Mouse (Mus musculus): ENCODE data around the gene Kirrel.

Kirrel gene

DNA sequence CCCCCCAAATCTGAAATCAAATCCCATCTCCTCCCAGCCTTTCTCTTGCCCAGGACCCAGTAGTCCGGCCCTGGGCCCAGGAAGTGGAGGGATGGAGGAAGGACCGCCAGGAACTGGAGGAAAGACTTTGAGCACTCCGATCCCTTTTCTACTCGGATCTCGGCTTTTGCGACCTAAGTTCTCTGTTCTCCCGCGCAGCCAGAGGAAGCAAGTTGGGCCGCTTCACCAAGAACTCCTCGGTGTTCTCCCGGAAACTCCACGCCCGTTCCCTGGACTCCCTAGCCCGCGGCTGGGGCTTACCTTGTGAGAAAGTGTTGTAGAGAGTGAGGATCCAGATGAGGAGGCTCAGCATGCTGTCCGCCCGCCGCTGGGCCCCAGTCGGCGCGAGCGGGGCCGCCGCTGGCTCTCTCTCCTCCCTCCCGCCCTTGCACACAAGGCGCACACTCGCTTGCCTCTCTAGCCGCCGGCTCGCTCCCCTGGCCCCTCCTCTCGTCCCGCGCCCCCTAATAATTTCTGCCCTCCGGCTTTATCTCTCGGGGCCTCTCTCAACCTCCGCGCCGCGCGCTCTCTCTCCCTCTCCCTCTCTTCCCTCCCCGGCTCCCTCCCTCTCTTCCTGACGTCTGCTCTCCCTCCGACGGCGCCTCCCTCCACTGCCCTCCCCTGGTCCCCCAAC, at the start of gene Kirrel:
Gene Kirrel, minus strand, starts transcription at position 652 of the 673 bp plus-strand sequence.
- DNase-seq (ENCODE audit: low read depth, low spot score) = no peak

DNA sequence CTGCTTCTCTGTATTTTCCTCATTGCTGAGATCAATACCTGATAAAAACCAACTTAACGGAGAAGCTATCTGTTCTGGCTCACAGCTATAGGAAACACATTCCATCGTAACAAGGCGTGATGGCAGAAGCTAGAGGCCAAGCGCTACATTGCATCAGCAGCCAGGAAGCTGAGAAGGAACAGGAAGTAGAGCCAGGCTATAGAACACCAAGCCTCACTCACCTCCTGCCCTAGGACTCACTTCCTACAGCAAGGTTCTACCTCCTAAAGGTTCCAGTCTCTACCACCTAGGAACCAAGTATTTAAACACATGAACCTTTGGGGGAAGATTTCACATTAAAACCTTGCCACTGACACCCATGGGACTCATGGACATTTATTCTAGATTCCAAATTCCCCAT, 49.1 kb upstream of the Kirrel start:
- DNase-seq (ENCODE audit: low read depth, low spot score) = no peak

DNA sequence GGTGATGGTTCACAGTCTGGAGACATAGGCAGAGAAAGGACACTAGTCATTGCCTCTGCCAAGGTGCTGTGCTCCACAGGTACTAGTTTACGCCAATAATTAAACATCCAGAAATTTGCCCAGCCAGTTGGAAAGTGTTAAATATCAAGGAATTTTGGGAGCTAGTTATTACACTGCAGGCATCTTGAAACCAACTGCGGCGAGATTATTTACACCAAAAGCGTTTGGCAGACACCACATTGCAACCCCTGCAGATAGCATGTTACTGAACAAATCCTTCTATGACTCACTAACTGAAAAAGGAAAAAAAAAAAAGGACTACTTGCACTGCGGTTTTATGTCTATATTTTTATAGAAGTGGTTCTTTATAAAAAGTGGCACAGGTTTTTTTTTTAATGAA, 47.8 kb upstream of the Kirrel start:
- DNase-seq (ENCODE audit: low read depth, low spot score) = no peak

DNA sequence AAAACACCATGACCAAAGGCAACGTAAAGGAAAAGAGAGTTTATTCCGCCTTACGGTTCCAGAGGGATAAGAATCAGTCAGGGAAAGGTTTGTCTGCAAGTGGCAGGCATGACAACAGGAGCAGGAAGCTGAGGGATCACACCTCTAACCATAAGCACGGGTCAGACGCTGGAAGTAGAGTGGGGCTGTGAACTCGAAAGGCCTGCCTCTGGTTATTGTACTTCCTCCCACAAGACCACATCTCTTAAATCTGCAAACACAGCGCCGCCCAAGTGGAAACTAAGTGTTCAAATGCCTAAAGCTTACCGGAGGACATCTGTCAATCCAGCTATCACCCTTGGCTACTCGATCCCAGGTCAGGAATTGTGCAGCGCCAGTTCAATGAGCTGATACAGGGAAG, 40.6 kb upstream of the Kirrel start:
- DNase-seq (ENCODE audit: low read depth, low spot score) = peak; percentile 57

DNA sequence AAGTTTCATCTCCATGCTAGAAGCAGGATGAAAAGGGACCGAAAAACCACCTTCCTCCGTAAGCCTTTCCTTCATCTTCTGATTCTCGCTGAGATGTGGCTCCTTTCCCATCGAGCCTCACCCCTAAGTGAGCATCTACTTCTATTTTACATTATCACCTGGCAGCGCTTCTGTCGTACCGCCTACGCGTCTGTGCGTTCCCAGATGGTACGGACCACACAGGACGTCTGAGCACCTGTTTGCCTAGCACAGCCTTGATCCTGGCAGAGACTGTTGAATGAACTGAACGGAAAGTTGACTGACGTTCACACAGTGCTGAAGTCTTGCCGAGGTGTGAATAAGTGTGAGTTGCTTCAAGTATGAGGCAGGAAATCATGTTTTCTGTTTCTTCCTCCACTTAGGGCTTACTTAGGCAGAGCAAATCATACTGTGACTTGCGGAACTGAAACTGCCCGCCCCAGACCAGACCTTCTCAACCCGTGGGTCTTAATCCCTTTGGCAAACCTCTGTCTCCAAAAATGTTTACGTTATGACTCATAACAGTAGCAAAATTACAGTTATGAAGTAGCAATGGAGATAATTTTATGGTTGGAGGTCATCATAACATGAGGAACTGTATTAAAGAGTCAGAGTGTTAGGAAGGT, 39.8 kb upstream of the Kirrel start:
- DNase-seq (ENCODE audit: low read depth, low spot score) = no peak

DNA sequence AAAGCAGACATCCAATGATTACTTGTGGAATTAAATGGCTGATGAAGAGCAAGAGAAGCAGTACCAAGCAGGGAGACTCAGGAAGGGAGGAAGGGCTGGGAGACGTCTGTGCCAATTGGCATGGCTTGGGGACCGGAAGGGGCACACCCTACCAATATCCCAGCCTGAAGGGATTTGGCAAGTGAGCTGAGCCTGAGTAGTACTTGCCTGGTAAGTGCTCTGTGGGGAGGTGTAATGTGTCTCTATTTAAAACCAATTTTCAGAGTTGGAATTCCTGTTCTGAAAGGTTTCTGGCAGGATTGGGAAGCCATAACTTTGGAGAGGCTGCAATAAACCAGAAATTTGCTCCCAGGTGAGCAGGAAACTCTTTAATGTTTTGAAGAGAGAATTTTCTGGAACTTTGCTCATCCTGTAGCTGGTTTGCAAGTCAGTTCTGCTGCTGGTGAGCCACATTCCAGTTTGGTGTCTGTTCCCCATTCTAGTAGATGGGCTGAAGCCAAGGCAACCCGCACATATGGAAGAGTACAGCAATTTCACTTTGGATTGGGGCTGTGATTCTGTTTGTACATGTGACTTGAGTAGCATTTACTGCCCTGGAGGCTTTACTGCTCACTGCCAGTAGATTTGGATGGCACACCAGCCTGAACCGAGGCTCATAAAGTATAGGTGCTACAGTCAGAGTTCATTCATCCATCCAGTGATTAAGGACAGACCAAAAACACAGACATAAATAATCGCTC, 32.0 kb upstream of the Kirrel start:
- DNase-seq (ENCODE audit: low read depth, low spot score) = no peak

DNA sequence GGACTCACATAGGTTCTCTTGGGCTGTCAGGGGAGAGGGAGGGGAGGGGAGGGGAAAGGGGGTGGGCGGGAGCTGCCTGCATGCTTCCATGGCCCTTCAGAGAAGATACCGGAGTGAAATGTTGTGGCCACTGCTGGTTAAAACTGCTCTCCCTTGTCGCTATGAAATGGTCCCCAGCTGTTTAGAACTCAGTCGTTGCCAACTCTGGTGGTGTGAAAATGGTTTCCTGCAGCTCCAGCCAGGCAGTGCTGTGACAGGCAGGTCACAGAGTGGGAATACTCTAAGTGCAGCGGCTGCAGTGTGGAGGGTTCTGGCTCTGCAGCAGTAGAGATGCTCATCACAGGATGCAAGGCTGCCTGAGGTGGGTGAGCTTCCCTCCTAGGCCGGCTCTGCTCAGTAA, 22.1 kb upstream of the Kirrel start:
- no peak for DNase-seq (ENCODE audit: low read depth, low spot score)

DNA sequence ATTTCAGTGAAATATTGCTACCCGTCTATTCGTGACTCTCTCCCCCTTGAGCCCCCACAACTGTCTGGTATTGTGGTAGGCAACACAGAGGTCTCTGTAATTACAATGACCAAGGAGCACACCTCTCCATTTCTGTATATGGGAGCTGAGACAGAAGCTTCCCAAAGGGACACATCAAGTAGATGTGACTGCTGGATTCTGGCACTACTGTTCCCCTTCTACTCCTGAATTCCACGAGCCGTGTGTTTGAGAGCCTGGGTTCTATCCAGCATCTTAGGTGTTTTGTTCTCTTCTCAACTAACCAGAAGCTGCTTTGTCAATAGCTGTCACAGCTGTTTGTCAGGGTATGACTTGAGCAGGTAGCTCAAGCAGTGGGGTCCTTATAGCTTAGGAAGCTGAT, 20.5 kb upstream of the Kirrel start:
- DNase-seq (ENCODE audit: low read depth, low spot score) = no peak

DNA sequence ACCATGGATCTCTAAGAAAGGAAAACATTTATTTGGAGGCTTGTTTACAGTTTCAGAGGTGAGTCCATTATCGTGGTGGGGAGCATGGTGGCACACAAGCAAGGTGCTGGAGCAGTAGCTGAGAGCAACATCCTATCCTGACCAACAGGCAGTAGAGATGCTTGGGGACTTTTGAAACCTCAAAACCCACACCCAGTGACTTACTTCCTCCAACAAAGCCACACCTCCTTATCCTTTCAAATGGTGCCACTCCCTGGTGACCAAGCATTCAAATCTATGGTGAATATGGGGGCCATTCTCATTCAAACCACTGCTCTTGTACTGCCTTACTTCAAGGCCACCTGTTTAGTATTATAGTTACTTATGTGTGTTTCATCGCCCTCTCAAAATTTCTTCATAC, 20.0 kb upstream of the Kirrel start:
- no peak for DNase-seq (ENCODE audit: low read depth, low spot score)

DNA sequence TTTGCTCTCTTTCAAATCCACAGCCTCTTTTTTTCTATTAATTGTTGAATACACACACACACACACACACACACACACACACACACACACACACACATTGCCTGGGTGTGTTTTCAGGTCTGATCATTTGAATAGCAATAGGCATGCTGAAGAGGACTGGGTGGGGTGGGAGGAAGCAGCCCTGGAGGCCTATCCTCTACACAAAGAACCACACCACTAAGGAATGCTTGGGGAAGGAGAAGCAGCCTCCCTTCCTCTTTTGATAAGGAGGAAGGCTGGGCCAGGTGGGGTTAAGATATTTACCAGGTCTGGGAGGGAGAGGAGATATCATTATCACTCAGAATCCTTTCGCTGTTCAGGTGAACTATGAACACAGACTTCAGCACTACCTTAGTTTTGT, 19.2 kb upstream of the Kirrel start:
- DNase-seq (ENCODE audit: low read depth, low spot score) = no peak

DNA sequence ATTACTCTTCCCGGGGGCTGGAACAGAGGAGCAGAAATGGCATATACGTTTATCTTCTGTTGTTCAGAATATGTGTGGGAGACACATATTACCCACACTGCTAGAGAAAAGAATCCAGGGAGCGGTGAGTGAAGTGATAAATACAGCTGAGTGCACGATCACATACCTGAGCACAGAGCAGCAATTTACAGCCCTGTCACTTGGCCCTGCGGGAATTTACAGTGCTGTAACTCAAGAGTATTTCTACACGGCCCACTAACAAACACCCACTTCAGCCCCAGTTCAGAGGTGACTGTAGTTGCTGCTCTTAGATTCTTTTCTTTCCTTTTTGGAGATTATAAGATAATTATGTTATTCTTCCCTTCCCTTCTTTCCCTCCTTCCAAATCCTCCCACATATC, 18.8 kb upstream of the Kirrel start:
- no peak for DNase-seq (ENCODE audit: low read depth, low spot score)

DNA sequence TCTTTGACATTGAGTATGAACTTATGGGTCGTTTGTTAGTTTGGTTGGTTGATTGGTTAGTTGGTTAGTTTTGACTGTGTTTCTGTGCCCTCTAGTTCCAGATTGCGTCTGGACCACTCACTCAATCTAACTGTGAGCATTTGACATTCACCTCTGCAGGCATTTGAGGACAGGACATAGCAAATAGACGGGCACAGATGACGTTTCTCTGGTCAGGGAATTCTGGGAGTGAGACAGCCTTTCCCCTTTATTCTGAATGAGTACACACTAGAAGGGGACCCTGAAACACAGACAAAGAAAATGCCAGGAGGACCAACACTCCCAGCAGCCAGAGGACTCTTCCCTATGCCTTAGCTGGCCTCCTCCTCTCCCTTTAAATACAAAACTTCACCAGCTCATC, 2.1 kb upstream of the Kirrel start:
- DNase-seq (ENCODE audit: low read depth, low spot score) = no peak

DNA sequence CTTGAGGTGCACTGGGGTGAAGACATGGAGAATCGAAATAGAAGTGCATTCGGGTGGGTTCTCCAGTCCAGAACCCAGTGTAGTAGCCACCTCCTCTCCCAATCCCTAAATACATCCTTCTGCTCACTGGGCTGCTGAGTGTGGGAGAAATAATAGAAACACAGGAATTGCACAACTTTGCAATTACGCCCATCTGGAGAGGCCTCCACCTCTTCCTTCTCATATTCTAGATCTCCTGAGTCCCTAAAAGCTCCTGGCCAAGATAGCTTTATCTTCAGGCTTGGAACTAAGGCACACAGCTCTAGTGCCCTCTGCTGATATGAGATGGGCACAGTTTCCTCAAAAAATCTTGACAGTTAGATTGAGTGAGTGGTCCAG, 880 bp upstream of the Kirrel start:
- no peak for DNase-seq (ENCODE audit: low read depth, low spot score)

DNA sequence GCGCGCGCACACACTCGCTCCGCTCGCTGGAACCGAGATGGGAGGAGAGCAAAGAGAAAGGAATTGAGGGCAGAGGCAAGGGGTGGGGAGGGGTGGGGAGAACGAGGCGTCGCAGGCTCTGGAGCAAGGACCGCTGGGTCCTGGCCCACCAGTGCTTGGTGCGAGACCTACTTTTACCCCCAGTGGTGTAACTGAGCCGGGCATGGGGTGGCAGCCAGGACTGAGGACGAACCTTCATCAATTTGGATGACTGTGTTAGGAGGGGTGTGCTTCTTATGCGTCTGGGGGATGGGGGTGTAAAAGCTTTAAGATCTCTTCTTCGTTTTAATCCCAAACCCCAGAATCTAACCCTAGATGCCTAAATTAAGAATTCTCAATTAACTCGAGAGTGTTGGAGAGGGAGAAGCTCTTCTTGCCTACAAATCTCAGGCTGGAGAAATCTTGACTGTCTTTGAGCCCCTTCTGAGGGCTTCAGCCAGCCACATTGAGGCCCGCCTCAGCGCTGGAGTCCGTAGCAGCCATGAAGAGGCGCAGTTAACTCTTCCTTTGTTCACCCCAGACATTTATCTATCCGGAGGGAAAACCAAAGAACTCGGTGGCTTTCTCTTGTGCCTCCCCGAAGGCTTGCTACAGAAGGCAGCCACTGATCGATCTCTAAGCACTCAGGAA, 356 bp upstream of the Kirrel start:
- DNase-seq (ENCODE audit: low read depth, low spot score) = no peak

DNA sequence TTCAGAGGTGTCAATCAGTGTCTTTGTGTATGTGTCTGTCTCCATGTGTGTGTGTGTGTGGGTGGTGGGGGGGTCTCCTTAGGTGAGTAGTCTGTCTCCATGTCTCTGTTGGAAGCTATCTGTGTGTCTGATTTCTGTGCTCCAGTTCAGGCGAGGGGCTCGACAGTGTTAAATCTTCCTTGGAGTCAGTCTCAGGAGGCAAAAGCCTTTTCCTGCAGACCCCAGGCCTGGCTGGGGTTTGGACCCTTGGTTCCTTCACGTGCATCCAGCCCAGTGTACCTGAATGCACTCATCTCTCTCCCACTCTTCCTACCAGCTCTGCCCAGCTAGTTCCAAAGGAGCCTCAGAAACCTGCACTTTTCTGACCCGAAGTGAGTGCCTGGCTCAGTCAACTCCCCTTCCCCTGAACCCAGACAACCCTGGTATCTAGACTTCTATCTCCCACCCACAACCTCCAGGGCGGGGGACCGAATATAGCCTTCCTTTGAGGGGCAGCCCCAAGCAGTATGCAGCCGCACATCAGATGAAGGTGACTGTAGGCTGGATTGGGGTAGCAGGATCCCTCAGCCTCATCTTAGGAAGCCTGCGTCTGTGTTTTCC, 961 bp downstream of the Kirrel start:
- DNase-seq (ENCODE audit: low read depth, low spot score) = no peak

DNA sequence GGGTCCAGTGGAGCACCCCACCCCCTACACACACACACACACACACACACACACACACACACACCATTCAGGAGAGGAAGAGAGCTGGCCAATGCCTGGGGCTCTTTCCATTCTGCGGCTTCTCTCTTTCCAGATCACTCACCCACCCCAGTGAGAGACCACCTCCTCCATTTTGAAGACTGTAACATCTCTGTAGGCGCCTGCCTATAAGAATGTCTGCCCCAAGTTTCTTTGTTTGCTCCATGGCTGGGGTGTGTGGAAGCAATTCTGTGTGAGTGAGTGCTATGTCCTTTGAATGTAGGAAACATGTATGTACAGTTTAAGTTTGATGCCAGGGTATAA, 1.5 kb downstream of the Kirrel start:
- DNase-seq (ENCODE audit: low read depth, low spot score) = no peak

DNA sequence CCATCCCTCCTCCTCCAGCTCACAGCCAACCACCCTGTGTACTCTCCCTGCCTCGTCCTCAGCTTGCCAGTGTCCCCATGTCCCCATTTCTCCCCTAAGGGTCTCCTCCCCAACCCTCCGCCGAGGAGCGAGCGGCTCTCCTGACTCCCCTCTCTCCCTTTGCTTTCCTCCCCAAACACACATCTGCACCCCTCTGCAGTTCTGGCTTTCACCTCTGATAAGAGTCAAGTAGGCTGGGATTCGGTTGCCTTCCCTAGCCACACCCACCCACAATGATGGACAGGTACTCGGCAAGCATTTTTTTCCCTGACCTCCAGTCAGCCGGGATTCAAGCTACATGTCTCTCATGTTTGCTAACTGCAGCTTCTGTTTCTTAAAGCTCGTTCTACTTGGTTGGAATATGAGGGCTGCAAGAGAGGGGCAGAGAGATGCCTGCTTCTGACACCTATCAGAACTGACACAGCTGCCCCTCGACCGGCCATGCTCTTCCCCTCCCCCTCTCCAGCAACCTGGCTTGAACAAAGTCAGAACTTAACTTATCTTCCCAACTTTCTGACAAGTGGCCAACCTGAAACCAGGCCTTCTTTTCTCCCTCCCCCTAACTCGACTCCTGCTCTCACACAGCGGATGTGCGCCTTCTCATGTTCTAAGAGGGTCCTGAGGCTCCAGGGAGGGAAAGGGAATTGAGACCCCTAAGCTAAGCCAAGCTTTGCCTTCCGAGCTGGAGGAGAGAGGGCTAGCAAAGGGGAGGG, 2.0 kb downstream of the Kirrel start:
- DNase-seq (ENCODE audit: low read depth, low spot score) = no peak

DNA sequence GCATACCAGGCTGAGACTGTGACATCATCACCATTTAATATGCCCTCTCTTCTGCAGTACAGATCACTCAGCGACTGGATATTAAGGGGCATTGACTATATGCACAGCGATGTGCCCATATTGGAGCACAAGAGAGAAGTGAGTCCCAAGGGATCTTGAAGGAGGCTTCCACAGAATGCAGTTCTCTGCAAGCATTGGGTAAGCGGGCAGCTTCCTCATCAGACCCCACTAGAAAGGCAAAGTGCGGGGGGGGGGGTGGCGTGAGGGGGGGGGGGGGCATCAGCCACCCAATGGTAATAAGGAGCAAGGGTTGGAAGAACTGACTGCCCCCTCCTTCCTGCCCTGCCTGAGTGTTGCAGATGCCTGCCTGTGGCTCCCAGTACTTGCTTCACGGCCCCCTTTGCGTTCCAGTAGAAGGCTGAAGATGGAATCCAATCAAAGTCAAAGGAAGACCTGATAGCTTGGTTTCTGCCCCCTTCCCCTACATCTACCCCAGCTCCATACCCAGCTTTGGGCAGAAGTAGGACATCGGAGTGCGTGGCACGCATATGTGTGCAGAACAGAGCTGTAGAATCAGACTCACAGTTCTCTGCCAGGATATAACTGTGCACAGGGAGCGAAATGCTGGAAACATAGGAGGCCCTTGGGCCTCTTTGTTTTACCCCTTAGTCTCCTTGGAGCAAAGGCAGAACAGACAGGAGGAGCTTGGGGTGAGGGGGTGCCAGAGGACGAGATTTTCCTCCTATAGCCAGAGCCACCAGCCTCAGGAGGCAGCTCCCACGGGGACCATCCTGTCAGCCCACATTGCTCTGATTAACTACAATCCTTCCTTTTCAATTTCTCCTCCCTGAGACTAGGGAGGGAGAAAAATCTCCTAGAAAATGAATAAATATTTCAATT, 3.1 kb downstream of the Kirrel start:
- DNase-seq (ENCODE audit: low read depth, low spot score) = no peak

DNA sequence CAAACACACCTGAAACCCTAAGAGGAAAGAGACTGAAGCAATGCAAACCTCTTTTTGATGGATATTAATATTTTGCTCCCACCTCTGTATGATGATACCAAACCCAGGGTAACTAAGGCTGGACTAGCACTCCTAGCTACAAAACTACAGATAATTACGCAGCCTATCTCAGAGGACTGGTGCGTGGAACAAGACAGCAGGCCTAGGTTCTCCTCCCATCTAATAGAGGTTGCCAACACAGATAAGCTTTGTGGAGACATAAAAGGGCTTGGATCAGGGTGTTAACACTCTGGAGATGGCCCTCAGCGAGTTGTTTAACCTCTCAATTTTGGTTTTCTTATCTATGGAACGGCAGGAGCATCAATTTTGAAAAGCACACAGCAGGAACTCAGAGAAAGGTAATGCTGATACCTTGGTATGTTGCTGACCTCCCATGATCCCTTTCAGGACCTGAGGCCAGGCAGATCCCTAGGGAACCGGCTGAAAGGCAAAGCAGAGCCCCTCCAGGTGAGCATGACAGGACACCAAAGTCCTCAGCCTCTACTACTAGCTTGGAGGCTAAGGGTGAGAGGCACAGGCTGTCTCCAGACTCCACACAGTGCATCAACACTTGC, 5.0 kb downstream of the Kirrel start:
- no peak for DNase-seq (ENCODE audit: low read depth, low spot score)

DNA sequence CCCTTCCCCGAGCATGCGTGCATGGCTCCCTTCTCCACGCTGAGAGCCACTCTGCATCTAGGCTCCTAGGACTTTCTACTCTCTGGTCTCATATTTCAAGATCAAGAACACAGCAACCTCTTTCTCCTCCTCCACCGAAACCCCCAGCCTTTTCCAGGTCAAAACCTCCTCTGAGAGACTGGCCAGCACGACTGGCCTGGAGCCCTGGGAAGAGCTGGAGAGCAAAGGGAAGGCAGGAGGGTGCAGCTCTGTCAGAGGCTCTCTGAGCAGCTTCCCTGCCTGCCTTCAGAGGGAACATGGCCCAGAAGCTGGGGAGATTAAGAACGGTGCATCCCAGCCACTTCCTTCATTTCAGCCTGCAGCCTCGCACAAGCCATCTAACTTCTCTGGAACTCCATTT, 5.8 kb downstream of the Kirrel start:
- DNase-seq (ENCODE audit: low read depth, low spot score) = no peak

Measured in CD4-positive helper T cell, adult 2 months (primary cell).